Mouse (Mus musculus) CH12.LX (cell line): ENCODE measurements around the gene Myrip.

Experiments
- HCFC1 ChIP-seq: IDR thresholded peaks from 2 replicates; pipeline ENCODE4 v1.6.1; 2012; ENCODE audit warnings: low read depth, mild to moderate bottlenecking, inconsistent platforms, low read length, improper control_type of control experiment
- IRF4 ChIP-seq: IDR thresholded peaks from 2 replicates; pipeline ENCODE4 v1.6.1; 2014; ENCODE audit warnings: low read depth, mild to moderate bottlenecking, inconsistent platforms, low read length, improper control_type of control experiment
- POLR2A ChIP-seq: IDR thresholded peaks from 2 replicates; pipeline ENCODE4 v1.6.1; 2011; ENCODE audit warnings: low read depth, mild to moderate bottlenecking, improper control_type of control experiment, low read length
- SMC3 ChIP-seq: IDR thresholded peaks from 2 replicates; pipeline ENCODE4 v1.6.1; 2011; ENCODE audit warnings: low read depth, low read length, improper control_type of control experiment
- USF1 ChIP-seq: IDR thresholded peaks from 2 replicates; pipeline ENCODE4 v1.6.1; 2014; ENCODE audit warnings: low read depth, mild to moderate bottlenecking, inconsistent platforms, low read length, improper control_type of control experiment
- ZKSCAN1 ChIP-seq: IDR thresholded peaks from 2 replicates; pipeline ENCODE4 v1.6.1; 2012; ENCODE audit warnings: low read depth, inconsistent platforms, low read length, improper control_type of control experiment, borderline replicate concordance

GRCm38 (mm10) chr9:120395188-120395587, 93.9 kb downstream of the Myrip start:
- TF ChIP-seq IRF4 (no peak), SMC3 (no peak), POLR2A (no peak), HCFC1 (no peak), USF1 (no peak), ZKSCAN1 (no peak)
